Mouse (Mus musculus) bone marrow, adult 2 months (tissue): ENCODE results near the gene Pnliprp1.

Experiments
- CTCF ChIP-seq: fragments of 200-500 bp; IDR thresholded peaks from 2 replicates; pipeline ENCODE4 v1.5.1; 2011; ENCODE audit warnings: low read length, control low read depth; ENCODE audit not compliant: control insufficient read depth, insufficient read depth
- POLR2A ChIP-seq: fragments of 200-500 bp; IDR thresholded peaks from 2 replicates; pipeline ENCODE4 v1.6.1; 2011; ENCODE audit warnings: low read depth, mild to moderate bottlenecking, control low read depth, low read length, borderline replicate concordance; ENCODE audit not compliant: control insufficient read depth

DNA sequence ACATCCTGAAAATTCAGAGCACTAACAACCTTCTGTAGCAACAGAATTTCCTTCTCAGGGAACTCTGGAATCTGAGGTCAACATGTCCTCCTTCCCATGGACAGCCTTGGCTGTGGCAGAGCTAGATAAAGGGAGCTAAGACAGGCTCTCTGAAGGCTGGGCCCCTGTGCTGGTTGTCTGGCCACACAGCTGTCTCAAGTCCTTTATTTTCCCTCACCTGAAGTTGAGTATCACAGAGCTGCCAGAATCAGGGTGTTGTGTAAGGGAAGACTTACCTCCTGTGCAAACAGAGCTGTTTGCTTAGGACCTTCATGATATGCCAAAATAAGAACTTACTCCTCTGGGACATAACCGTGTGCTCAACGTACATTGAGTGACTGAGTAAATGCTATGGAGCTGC, 32.5 kb upstream of the Pnliprp1 start:
- TF ChIP-seq CTCF (no peak), POLR2A (no peak)
